Mouse (Mus musculus) WW6 (cell line): ENCODE measurements around the gene Hist1h4a.
"Not testable (repeated sequence)": the region's sequence is repeated elsewhere in the genome, so short reads cannot be mapped to it uniquely, and the experiment has no call there.

ENCODE experiments used
- DNase-seq: peaks from one replicate; pipeline ENCODE4 v3.0.0-alpha.2; 2013; ENCODE audit warnings: low read depth, low spot score

The Hist1h4a gene

GRCm38 (mm10) chr13:23760972-23761864, at the start of gene Hist1h4a:
TSS of gene Hist1h4a (minus strand) at chr13:23761230.
- DNase-seq = no peak

- DNase-seq = no peak
Observed at GRCm38 (mm10) chr13:23806422-23807052, 45.5 kb upstream of the Hist1h4a start, which contains the start of gene Slc17a2. TSS of gene Slc17a2 (plus strand) at chr13:23806993.

- no peak for DNase-seq
Observed at GRCm38 (mm10) chr13:23804532-23804931, 43.5 kb upstream of the Hist1h4a start.

GRCm38 (mm10) chr13:23799405-23799804, 38.4 kb upstream of the Hist1h4a start:
- DNase-seq = no peak

- no peak for DNase-seq
Observed at GRCm38 (mm10) chr13:23792520-23792919, 31.5 kb upstream of the Hist1h4a start.

- no peak for DNase-seq
Observed at GRCm38 (mm10) chr13:23779025-23779424, 18.0 kb upstream of the Hist1h4a start.

- DNase-seq = no peak
Observed at GRCm38 (mm10) chr13:23778339-23778738, 17.3 kb upstream of the Hist1h4a start.

- DNase-seq = peak; percentile 73
Observed at GRCm38 (mm10) chr13:23772561-23773313, 11.7 kb upstream of the Hist1h4a start.

GRCm38 (mm10) chr13:23769613-23770012, 8.6 kb upstream of the Hist1h4a start, which contains the start of gene Trim38:
TSS of gene Trim38 (plus strand) at chr13:23769913.
- DNase-seq = not testable (repeated sequence)

GRCm38 (mm10) chr13:23768834-23769397, 7.9 kb upstream of the Hist1h4a start:
- no peak for DNase-seq

GRCm38 (mm10) chr13:23766772-23767171, 5.7 kb upstream of the Hist1h4a start:
- DNase-seq = no peak

GRCm38 (mm10) chr13:23765172-23765513, 4.1 kb upstream of the Hist1h4a start:
- no peak for DNase-seq

- DNase-seq = no peak
Observed at GRCm38 (mm10) chr13:23764324-23765171, 3.5 kb upstream of the Hist1h4a start.

- no peak for DNase-seq
Observed at GRCm38 (mm10) chr13:23763586-23764323, 2.7 kb upstream of the Hist1h4a start, which contains the start of gene Hist1h1a. TSS of gene Hist1h1a (plus strand) at chr13:23763666.

- no peak for DNase-seq
Observed at GRCm38 (mm10) chr13:23763242-23763585, 2.2 kb upstream of the Hist1h4a start.

GRCm38 (mm10) chr13:23761871-23762821, 1.1 kb upstream of the Hist1h4a start, which contains the start of gene Hist1h3a:
TSS of gene Hist1h3a (minus strand) at chr13:23762386.
- not testable (repeated sequence) for DNase-seq

- no peak for DNase-seq
Observed at GRCm38 (mm10) chr13:23760240-23760971, 624 bp downstream of the Hist1h4a start.

- no peak for DNase-seq
Observed at GRCm38 (mm10) chr13:23759916-23760239, 1.2 kb downstream of the Hist1h4a start.
